Mouse (Mus musculus): ENCODE measurements around the gene Kcnk13. TPM values are rescaled to one million over a fixed set of nuclear protein-coding genes. Genes with fewer than 3 reads are reported as not detected.

Kcnk13 gene
- total and polyA plus RNA-seq, 3 experiments: 0.13 TPM; not detected in 2

- Histone ChIP-seq H3K9me3 (replicated peaks; ENCODE audit: low read length) (no peaks in the 10 kb centered on the region), H3K27me3 (replicated peaks) (peaks cover 2% of the 10 kb centered on the region), H3K36me3 (replicated peaks in 1 of 2; ENCODE audit: control insufficient read depth in 1 of 2, insufficient read depth in 1 of 2, low read length in 1 of 2) (no peaks in the 10 kb centered on the region), H3K79me2 (replicated peaks; ENCODE audit: control insufficient read depth, extremely low read depth, insufficient read depth, poor library complexity, severe bottlenecking) (no peaks in the 10 kb centered on the region), H3K4me2 (ENCODE audit: insufficient read depth, low read depth, poor library complexity, severe bottlenecking) (no peak overlapping the region), H3K9ac (ENCODE audit: insufficient read depth, low read depth) (no peak overlapping the region), H3K4me1 (ENCODE audit: control insufficient read depth in 1 of 2, insufficient read depth in 2 of 2) (peaks cover 5 to 6% of the 10 kb centered on the region in 2 experiments), H3K4me3 (replicated peaks in 1 of 3; ENCODE audit: low read depth in 2 of 3, low read length in 2 of 3, poor library complexity in 1 of 3) (no peak overlapping the region), H3K27ac (ENCODE audit: insufficient read depth, low read depth) (no peak overlapping the region)
- TF ChIP-seq JUN (IDR thresholded peaks at IDR 0.05; ENCODE audit: insufficient read depth, low read depth, low read length) (no peak), MXI1 (IDR thresholded peaks at IDR 0.05; ENCODE audit: low read depth, low read length) (no peak), ELF1 (IDR thresholded peaks at IDR 0.05; ENCODE audit: low read depth, low read length) (no peak), MEF2A (IDR thresholded peaks at IDR 0.05; ENCODE audit: borderline replicate concordance, low read depth, low read length) (no peak), BHLHE40 (IDR thresholded peaks at IDR 0.05; ENCODE audit: low read depth, low read length) (no peak), ETS1 (conservative IDR thresholded peaks at IDR 0.05; ENCODE audit: low read depth, low read length) (no peak), MAZ (IDR thresholded peaks at IDR 0.05; ENCODE audit: low read depth, low read length) (no peak), IRF4 (IDR thresholded peaks at IDR 0.05; ENCODE audit: low read depth, low read length) (no peak), RAD21 (IDR thresholded peaks at IDR 0.05; ENCODE audit: low read depth, low read length) (no peak), SMC3 (IDR thresholded peaks at IDR 0.05; ENCODE audit: low read depth, low read length) (no peak), JUND (conservative IDR thresholded peaks at IDR 0.05; ENCODE audit: low read depth, low read length) (no peak), MAX (IDR thresholded peaks at IDR 0.05; ENCODE audit: low read length) (no peak)
- dilution Hi-C loops (cut with MboI; ENCODE audit: extremely low pct_ligation_motif_present, extremely low pct_unique_long_range_greater_than_20kb, low sequenced_read_pairs) (no loop called here), in situ Hi-C loops (cut with MboI; ENCODE audit: low pct_ligation_motif_present, low pct_unique_long_range_greater_than_20kb, low sequenced_read_pairs) (no loop called here)
- no peak for DNase-seq (ENCODE audit: extremely low read depth)
Measured at GRCm38 (mm10) chr12:100062584-100062983, 98.3 kb downstream of the Kcnk13 start.

GRCm38 (mm10) chr12:100065109-100065508, 100.8 kb downstream of the Kcnk13 start:
- no peak for DNase-seq (ENCODE audit: extremely low read depth)
- dilution Hi-C loops (cut with MboI; ENCODE audit: extremely low pct_ligation_motif_present, extremely low pct_unique_long_range_greater_than_20kb, low sequenced_read_pairs) (no loop called here), in situ Hi-C loops (cut with MboI; ENCODE audit: low pct_ligation_motif_present, low pct_unique_long_range_greater_than_20kb, low sequenced_read_pairs) (no loop called here)
- Histone ChIP-seq H3K36me3 (replicated peaks in 1 of 2; ENCODE audit: control insufficient read depth in 1 of 2, insufficient read depth in 1 of 2, low read length in 1 of 2) (no peaks in the 10 kb centered on the region), H3K4me1 (ENCODE audit: control insufficient read depth in 1 of 2, insufficient read depth in 2 of 2) (peaks cover 8 to 11% of the 10 kb centered on the region in 2 experiments), H3K27me3 (replicated peaks) (no peaks in the 10 kb centered on the region), H3K27ac (ENCODE audit: insufficient read depth, low read depth) (no peak overlapping the region; the same call in 1 of the 2 replicates), H3K4me2 (ENCODE audit: insufficient read depth, low read depth, poor library complexity, severe bottlenecking) (no peak overlapping the region), H3K9me3 (replicated peaks; ENCODE audit: low read length) (no peaks in the 10 kb centered on the region), H3K9ac (ENCODE audit: insufficient read depth, low read depth) (no peak overlapping the region), H3K79me2 (replicated peaks; ENCODE audit: control insufficient read depth, extremely low read depth, insufficient read depth, poor library complexity, severe bottlenecking) (no peaks in the 10 kb centered on the region), H3K4me3 (replicated peaks in 1 of 3; ENCODE audit: low read depth in 2 of 3, low read length in 2 of 3, poor library complexity in 1 of 3) (no peak overlapping the region)
- TF ChIP-seq JUND (conservative IDR thresholded peaks at IDR 0.05; ENCODE audit: low read depth, low read length) (no peak), ZC3H11A (IDR thresholded peaks at IDR 0.05; ENCODE audit: low read depth, low read length) (no peak), KAT2A (IDR thresholded peaks at IDR 0.05; ENCODE audit: insufficient replicate concordance, low read length) (no peak), ELF1 (IDR thresholded peaks at IDR 0.05; ENCODE audit: low read depth, low read length) (no peak), USF2 (conservative IDR thresholded peaks at IDR 0.05; ENCODE audit: low read depth, low read length) (no peak), ETS1 (conservative IDR thresholded peaks at IDR 0.05; ENCODE audit: low read depth, low read length) (no peak), USF1 (IDR thresholded peaks at IDR 0.05; ENCODE audit: low read depth, low read length) (no peak)

All from CH12.LX (cell line).